Mouse (Mus musculus) thymus, adult 2 months (tissue): ENCODE measurements around the gene Dglucy.

ENCODE experiments used
- CTCF ChIP-seq: fragments of 200-500 bp; IDR thresholded peaks from 2 replicates; pipeline ENCODE4 v1.5.1; 2012; ENCODE audit warnings: mild to moderate bottlenecking, control low read depth, low read length, moderate library complexity, borderline replicate concordance; ENCODE audit not compliant: control insufficient read depth, poor library complexity, insufficient read depth; ENCODE audit errors: extremely low read depth
- POLR2A ChIP-seq: fragments of 200-500 bp; IDR thresholded peaks from 2 replicates; pipeline ENCODE4 v1.6.1; 2012; ENCODE audit warnings: mild to moderate bottlenecking, low read length, control low read depth, moderate library complexity; ENCODE audit not compliant: control insufficient read depth, poor library complexity, insufficient read depth; ENCODE audit errors: extremely low read depth

GRCm38 (mm10) chr12:100868049-100868622 is 89.3 kb downstream of the Dglucy start:
- TF ChIP-seq CTCF (no peak), POLR2A (no peak)
